Mouse (Mus musculus): ENCODE data around the gene Bpifb2. TPM values are rescaled to one million over a fixed set of nuclear protein-coding genes. Genes with fewer than 3 reads are reported as not detected.
"Not testable (repeated sequence)": the region's sequence is repeated elsewhere in the genome, so short reads cannot be mapped to it uniquely, and the experiment has no call there.

Gene Bpifb2
- polyA plus RNA-seq (2017; shearing (Covaris generic)): not detected

DNA sequence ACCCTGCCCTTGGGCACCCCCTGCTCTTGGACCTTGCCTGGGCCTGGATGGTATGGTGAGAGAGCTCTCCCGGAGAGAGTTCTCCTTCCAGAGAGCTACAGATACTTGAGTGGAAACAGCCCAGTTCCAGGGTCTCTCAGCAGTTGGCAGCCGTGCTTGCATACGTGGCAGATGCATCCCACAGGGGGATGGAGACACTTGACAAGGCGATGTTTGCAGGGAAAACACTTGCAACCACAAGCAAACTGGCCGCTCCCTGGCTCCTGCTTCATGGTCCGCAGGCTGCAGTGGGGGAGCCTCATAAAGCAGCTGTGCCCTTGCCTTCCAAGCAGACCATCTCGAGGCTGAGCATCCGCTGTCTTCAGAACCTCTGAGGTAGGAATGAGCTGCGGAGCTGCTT is at the start of gene Bpifb2:
Bpifb2 (plus strand) TSS at position 301 of the 400 bp plus-strand sequence.
- ATAC-seq: no peak

- ATAC-seq: not testable (repeated sequence)
These were observed 48.9 kb upstream of the Bpifb2 start for GRCm38 (mm10) chr2:153825900-153826299.

DNA sequence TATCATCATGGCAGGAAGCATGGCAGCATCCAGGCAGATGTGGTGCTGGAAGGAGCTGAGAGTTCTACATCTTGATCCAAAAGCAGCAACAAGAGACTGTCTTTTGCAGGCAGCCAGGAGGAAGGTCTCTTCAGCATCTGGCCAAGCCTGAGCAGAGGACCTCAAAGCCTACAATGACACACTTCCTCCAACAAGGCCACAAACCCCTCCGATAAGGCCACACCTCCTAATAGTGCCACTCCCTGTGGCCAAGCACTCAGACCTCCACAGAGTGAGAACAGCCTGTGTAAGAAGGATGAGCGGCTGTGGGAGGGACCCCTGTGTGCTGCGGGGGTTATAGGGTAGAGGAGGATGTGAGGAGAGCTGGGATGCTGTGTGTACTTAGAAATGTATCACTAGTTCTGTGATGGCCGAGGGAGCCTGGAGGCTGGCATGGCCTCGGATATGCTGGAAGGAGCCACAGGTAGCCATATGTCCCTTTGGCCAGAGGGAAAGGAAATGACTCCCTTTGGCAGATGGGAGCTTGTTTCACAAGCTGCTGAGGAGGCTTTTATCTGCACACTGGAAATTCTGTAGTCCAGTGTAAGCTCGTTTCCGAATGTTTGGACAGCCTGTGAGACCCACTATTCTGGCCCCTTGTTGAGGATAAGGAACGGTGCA is 47.5 kb upstream of the Bpifb2 start:
- no peak for ATAC-seq

DNA sequence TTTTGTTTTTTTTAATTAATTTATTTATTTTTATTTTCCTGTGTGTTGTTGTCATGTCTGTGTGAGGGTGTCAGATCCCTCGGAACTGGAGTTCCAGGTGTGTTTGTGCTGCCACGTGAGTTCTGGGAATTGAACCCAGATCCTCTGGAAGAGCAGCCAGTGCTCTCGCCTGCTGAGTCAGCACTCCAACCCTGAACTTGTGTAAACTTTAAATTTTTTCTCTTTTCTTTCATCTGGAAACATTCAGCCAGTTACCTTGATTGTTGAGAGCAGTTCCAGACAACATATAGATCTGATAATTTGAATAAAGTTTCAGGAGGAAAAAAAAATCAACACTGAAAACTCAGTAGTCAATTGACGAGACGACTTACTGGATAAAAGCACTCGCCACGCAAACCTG is 46.1 kb upstream of the Bpifb2 start:
- ATAC-seq: no peak

- no peak for ATAC-seq
These were observed 41.6 kb upstream of the Bpifb2 start for GRCm38 (mm10) chr2:153833291-153833690.

- no peak for ATAC-seq
These were observed 32.0 kb upstream of the Bpifb2 start for GRCm38 (mm10) chr2:153842854-153843253.

GRCm38 (mm10) chr2:153848389-153848788 is 26.5 kb upstream of the Bpifb2 start:
- ATAC-seq: no peak

- ATAC-seq: no peak
These were observed 24.4 kb upstream of the Bpifb2 start for GRCm38 (mm10) chr2:153850351-153851029.

- no peak for ATAC-seq
These were observed 23.9 kb upstream of the Bpifb2 start for GRCm38 (mm10) chr2:153851030-153851360.

DNA sequence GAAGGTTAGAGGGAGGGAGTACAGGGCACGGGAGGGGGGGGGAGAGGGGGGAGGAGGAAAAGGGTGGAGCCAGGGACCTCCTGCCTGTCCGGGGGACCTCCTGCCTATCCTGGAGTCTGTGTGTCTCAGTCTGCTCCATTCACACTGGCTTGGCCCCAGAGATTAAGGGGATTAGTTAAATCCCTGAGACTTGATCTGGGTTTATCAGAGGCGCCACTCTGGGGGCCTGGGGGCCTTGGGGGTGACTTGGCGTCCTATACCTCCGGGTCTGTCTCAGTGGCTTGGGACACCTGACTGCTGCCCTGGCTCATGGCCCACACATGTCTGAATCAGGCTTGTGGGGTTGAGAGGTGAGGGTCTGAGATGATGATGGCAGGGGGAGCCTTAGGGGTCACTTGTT is 21.3 kb upstream of the Bpifb2 start:
- ATAC-seq: no peak

- no peak for ATAC-seq
These were observed 15.3 kb upstream of the Bpifb2 start for GRCm38 (mm10) chr2:153859581-153859980.

- no peak for ATAC-seq
These were observed 14.5 kb upstream of the Bpifb2 start for GRCm38 (mm10) chr2:153860315-153860714.

- no peak for ATAC-seq
These were observed 14.1 kb upstream of the Bpifb2 start for GRCm38 (mm10) chr2:153860715-153861114.

DNA sequence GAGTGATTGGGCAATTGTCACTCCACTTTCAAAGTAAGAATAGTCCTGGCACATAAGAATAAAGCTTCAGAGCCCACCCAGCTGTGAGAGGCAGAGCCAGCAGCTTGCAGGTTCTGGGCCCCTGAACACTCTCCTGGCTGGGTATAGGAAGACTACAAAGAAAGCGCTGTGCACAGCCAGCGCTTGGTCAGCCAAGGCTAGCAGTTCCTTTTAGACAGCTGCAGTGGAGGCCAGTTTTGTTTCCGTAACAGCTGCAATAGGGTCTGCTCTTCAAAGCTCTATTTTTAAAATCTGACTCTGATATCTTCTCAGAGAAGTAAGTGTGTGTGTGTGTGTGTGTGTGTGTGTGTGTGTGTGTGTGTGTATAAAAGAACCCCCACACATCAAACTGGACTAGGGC is 12.9 kb upstream of the Bpifb2 start:
- ATAC-seq: no peak

GRCm38 (mm10) chr2:153870984-153871383 is 3.9 kb upstream of the Bpifb2 start, which contains the start of gene Sun5:
Sun5 (minus strand) TSS chr2:153871084.
- no peak for ATAC-seq

- ATAC-seq: no peak
These were observed 24.3 kb downstream of the Bpifb2 start for GRCm38 (mm10) chr2:153899111-153899510.

- ATAC-seq: no peak
These were observed 25.2 kb downstream of the Bpifb2 start, which contains the start of gene Bpifb6 for GRCm38 (mm10) chr2:153900088-153900487. Bpifb6 (plus strand) TSS chr2:153900388.

- ATAC-seq: no peak
These were observed 27.9 kb downstream of the Bpifb2 start for GRCm38 (mm10) chr2:153902726-153903125.

DNA sequence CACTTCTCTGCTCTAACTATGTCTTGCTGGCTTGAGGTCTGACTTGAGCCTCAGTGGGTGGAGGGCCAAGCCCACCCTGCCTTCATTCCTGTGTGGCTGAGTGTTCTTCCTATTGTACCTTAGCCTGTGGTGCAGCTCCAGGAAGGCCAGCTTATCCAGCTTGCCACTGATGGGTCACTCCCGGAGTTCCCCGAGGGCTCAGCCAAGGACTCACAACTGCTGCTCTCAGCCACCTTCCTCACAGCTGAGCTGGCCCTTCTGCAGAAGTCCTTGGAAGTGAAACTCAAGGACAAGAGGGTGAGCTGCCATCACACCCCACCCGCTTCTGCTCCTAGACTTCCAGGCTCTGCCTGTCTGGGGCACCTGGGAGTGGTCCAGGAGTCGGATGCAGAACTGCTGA is 31.8 kb downstream of the Bpifb2 start:
- ATAC-seq: no peak

DNA sequence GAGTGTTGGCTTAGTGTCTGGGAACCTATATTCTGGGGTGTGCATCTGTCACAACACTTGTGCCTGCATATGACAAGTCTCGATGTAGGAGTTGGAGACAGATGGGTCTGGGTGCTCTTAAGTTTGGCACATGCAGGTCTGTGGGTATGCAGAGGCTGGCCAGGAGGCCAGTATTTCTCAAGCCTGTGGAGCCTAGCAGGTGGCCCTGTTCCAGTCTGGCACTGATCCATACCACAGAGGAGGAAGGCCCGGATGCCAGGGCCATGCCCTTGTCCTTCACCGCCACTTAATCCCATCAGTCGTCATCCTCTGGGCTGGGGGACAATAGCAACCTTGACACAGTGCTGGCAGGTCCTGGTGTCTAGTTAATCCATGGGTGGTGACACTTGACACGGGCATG is 39.3 kb downstream of the Bpifb2 start:
- no peak for ATAC-seq

- ATAC-seq: no peak
These were observed 43.1 kb downstream of the Bpifb2 start, which contains the start of gene Bpifb3 for GRCm38 (mm10) chr2:153917930-153918329. Bpifb3 (plus strand) TSS chr2:153918230.

GRCm38 (mm10) chr2:153921246-153921645 is 46.4 kb downstream of the Bpifb2 start:
- no peak for ATAC-seq

- ATAC-seq: no peak
These were observed 55.1 kb downstream of the Bpifb2 start for GRCm38 (mm10) chr2:153929871-153930413.

- no peak for ATAC-seq
These were observed 56.3 kb downstream of the Bpifb2 start for GRCm38 (mm10) chr2:153931125-153931524.
